ENCODE assay signal across 10 mouse cellular contexts in genomic region chr12:9174327-9174726, GRCm38 (mm10).
A peak's percentile ranks its signal among the peaks of the same experiment; 100 is the strongest.
DNase-seq lines count a peak whose midpoint lies in the region; ATAC-seq and TF ChIP-seq lines count a peak whose summit lies in the region.
"Had no signal": no experiment of that assay in that cellular context is flagged by ENCODE, and none has a peak within 500 bp of the region (broad histone marks: within the 10 kb centered on the region; RNA-seq: fewer than 3 reads in every experiment).

No protein-coding gene starts in this region.

- DNase-seq in kidney, postnatal 0 days (ENCODE audit: low spot score) = peak; percentile 54
- no peak for DNase-seq in kidney, adult 11 months
- DNase-seq in Muller cell, postnatal 12 days (ENCODE audit: inconsistent ontology term) = peak; percentile 84
- DNase-seq in embryo, embryonic 11.5 days (ENCODE audit: low read depth, low spot score) = peak; percentile 38
- no peak for DNase-seq in layer of hippocampus, postnatal 36 days
- DNase-seq in adrenal gland, postnatal 25 days = no peak
- DNase-seq: liver, embryonic 13.5 days; thymus, adult 2 months had no signal

- WGBS in kidney, postnatal 0 days = 27% methylated on average over 9 of the region's 9 CpGs
- WGBS in midbrain, embryonic 16.5 days = 44% methylated on average over 9 of the region's 9 CpGs

- TF ChIP-seq CTCF in kidney, postnatal 0 days (IDR thresholded peaks at IDR 0.05; ENCODE audit: low read depth) = no peak

- no peak overlapping the region for H3K9ac ChIP-seq in kidney, postnatal 0 days (ENCODE audit: low read depth, low read length)
- no peak overlapping the region for H3K9ac ChIP-seq in midbrain, embryonic 16.5 days (ENCODE audit: low read depth, low read length)
- H3K9ac ChIP-seq: liver, embryonic 13.5 days had no signal

- no peaks in the 10 kb centered on the region for H3K9me3 ChIP-seq in kidney, postnatal 0 days (replicated peaks; ENCODE audit: low read length)
- H3K9me3 ChIP-seq in midbrain, embryonic 16.5 days (replicated peaks; ENCODE audit: control insufficient read depth, low read length, poor library complexity, severe bottlenecking) = no peaks in the 10 kb centered on the region
- H3K9me3 ChIP-seq: liver, embryonic 13.5 days had no signal

- no peak overlapping the region for H3K27ac ChIP-seq in kidney, postnatal 0 days
- no peak overlapping the region for H3K27ac ChIP-seq in midbrain, embryonic 16.5 days (ENCODE audit: low read length)
- H3K27ac ChIP-seq: liver, embryonic 13.5 days had no signal

- H3K4me2 ChIP-seq in kidney, postnatal 0 days (ENCODE audit: low read length) = no peak overlapping the region
- H3K4me2 ChIP-seq in midbrain, embryonic 16.5 days (ENCODE audit: low read length) = no peak overlapping the region
- H3K4me2 ChIP-seq: liver, embryonic 13.5 days had no signal

- no peaks in the 10 kb centered on the region for H3K36me3 ChIP-seq in kidney, postnatal 0 days (ENCODE audit: insufficient read depth, low read length)
- H3K36me3 ChIP-seq in midbrain, embryonic 16.5 days (ENCODE audit: control insufficient read depth, insufficient read depth, low read length) = no peaks in the 10 kb centered on the region
- H3K36me3 ChIP-seq: liver, embryonic 13.5 days had no signal

- H3K27me3 ChIP-seq in kidney, postnatal 0 days (ENCODE audit: insufficient read depth, low read length) = no peaks in the 10 kb centered on the region
- H3K27me3 ChIP-seq in midbrain, embryonic 16.5 days (ENCODE audit: control insufficient read depth, insufficient read depth, low read depth, low read length) = no peaks in the 10 kb centered on the region
- H3K27me3 ChIP-seq: liver, embryonic 13.5 days had no signal

- ATAC-seq in kidney, postnatal 0 days (replicated peaks; ENCODE audit: low FRiP score, low read depth) = no peak
- ATAC-seq in midbrain, embryonic 16.5 days = peak; percentile 45; the same call in 1 of the 2 replicates
- ATAC-seq: activated CD4-positive, CD25-positive, alpha-beta regulatory T cell, adult 4 months had no signal

- no peak overlapping the region for H3K4me3 ChIP-seq in kidney, postnatal 0 days (replicated peaks; ENCODE audit: low read depth, low read length)
- no peak overlapping the region for H3K4me3 ChIP-seq in midbrain, embryonic 16.5 days (ENCODE audit: low read depth, low read length)
- H3K4me3 ChIP-seq: liver, embryonic 13.5 days had no signal

- H3K4me1 ChIP-seq in kidney, postnatal 0 days (replicated peaks; ENCODE audit: insufficient read depth, low read length) = 0 out of 2 replicates have a peak, but pooled peaks cover 4% of the 10 kb centered on the region
- 0 out of 2 replicates have a peak, but pooled peaks cover 2% of the 10 kb centered on the region for H3K4me1 ChIP-seq in midbrain, embryonic 16.5 days (ENCODE audit: control insufficient read depth, insufficient read depth, low read length)
- H3K4me1 ChIP-seq: liver, embryonic 13.5 days had no signal

Comparison
In these comparisons a context has a peak if more than half of its experiments do, and no peak if none do; other contexts are left out.
1. DNase-seq: peak in kidney, postnatal 0 days (single experiment), Muller cell, postnatal 12 days (single experiment) and embryo, embryonic 11.5 days (single experiment); none in kidney, adult 11 months (single experiment), layer of hippocampus, postnatal 36 days (0 of 2) and adrenal gland, postnatal 25 days (single experiment).